Mouse (Mus musculus) left cerebral cortex, postnatal 14 days (tissue): ENCODE measurements at regions not wholly inside any gene's neighbourhood (a gene's known extent, or its start where the extent isn't known, plus 50 kb on each side); places are given as distances from the start of the nearest gene placed in this dataset.

Experiments
- DNase-seq, 2 experiments: peaks; one replicate each; pipeline ENCODE4 v3.0.0; 2021 to 2022; ENCODE audit warnings: low spot score in 2 of 2, mixed read lengths in 1 of 2
- intact Hi-C: fragments of 180-260 bp; cut with DNase I; formaldehyde crosslinking; loops from one replicate; pipeline ENCODE4 v1.15.1; 2025

- intact Hi-C loops = no loop called here
- DNase-seq = no peak
Measured at GRCm38 (mm10) chr13:117152655-117153054, 55.7 kb upstream of the Emb start.

GRCm38 (mm10) chr13:117143828-117144227, 64.5 kb upstream of the Emb start:
- intact Hi-C loops = no loop called here
- DNase-seq = peak; percentile 7 to 17

GRCm38 (mm10) chr13:117143255-117143654, 65.1 kb upstream of the Emb start:
- DNase-seq = no peak
- intact Hi-C loops = no loop called here

GRCm38 (mm10) chr13:117134352-117134751, 74.0 kb upstream of the Emb start:
- no peak for DNase-seq
- intact Hi-C loops = no loop called here

- intact Hi-C loops = no loop called here
- DNase-seq = no peak
Measured at GRCm38 (mm10) chr13:117132123-117132522, 76.2 kb upstream of the Emb start.

GRCm38 (mm10) chr13:117127813-117128549, 80.4 kb upstream of the Emb start:
- intact Hi-C loops = no loop called here
- DNase-seq = no peak

- intact Hi-C loops = no loop called here
Measured at GRCm38 (mm10) chr13:117127116-117127728, 81.1 kb upstream of the Emb start.

GRCm38 (mm10) chr13:117119636-117120035, 88.7 kb upstream of the Emb start:
- intact Hi-C loops = no loop called here
- no peak for DNase-seq

More at GRCm38 (mm10) chr13:117127116-117127728, 81.1 kb upstream of the Emb start:
- no peak for DNase-seq

GRCm38 (mm10) chr13:117114797-117115196, 89.5 kb upstream of the Parp8 start:
- DNase-seq = no peak
- intact Hi-C loops = no loop called here

- intact Hi-C loops = no loop called here
- DNase-seq = peak; percentile 13 to 26
Measured at GRCm38 (mm10) chr13:117112424-117112823, 87.1 kb upstream of the Parp8 start.

- DNase-seq = no peak
- intact Hi-C loops = no loop called here
Measured at GRCm38 (mm10) chr13:117105151-117105660, 79.9 kb upstream of the Parp8 start.

- no peak for DNase-seq
- intact Hi-C loops = no loop called here
Measured at GRCm38 (mm10) chr13:117094773-117095172, 69.4 kb upstream of the Parp8 start.

- DNase-seq = no peak
Measured at GRCm38 (mm10) chr13:117088629-117089028, 63.3 kb upstream of the Parp8 start.

GRCm38 (mm10) chr13:117082758-117083157, 57.4 kb upstream of the Parp8 start:
- no peak for DNase-seq
- intact Hi-C loops = no loop called here

More at GRCm38 (mm10) chr13:117088629-117089028, 63.3 kb upstream of the Parp8 start:
- intact Hi-C loops = no loop called here

GRCm38 (mm10) chr13:117079316-117079715, 54.0 kb upstream of the Parp8 start:
- DNase-seq = no peak
- intact Hi-C loops = no loop called here
